Mouse (Mus musculus) neutrophil, adult 59 days (primary cell): ENCODE data around the gene Ppp1r1a. TPM values are rescaled to one million over a fixed set of nuclear protein-coding genes. Genes with fewer than 3 reads are reported as not detected.

ENCODE experiments used
- total RNA-seq, 2 experiments: library from RNA; stranded (reverse); gene quantifications; 1 replicate in 1 of 2; 2 replicates in 1 of 2; pipeline ENCODE4 v1.2.4; 2023

Gene Ppp1r1a
- not detected for total RNA-seq

GRCm38 (mm10) chr15:103537822-103538213 lies at the start of gene Ppp1r1a:
Gene Ppp1r1a, minus strand, starts transcription at chr15:103538003.

GRCm38 (mm10) chr15:103564981-103565380 lies 27.2 kb upstream of the Ppp1r1a start, which contains the start of gene Glycam1:
Gene Glycam1, minus strand, starts transcription at chr15:103565081.

GRCm38 (mm10) chr15:103502435-103503250 lies 35.2 kb downstream of the Ppp1r1a start, which contains the start of gene Pde1b:
Gene Pde1b, plus strand, starts transcription at chr15:103503034.

Other genes with a start within 250 kb of the Ppp1r1a start
- gene Gpr84, start 227.4 kb downstream of the Ppp1r1a start, total RNA-seq: 10 to 100 TPM; 13.3 to 18.7 TPM
- gene Zfp385a, start 197.9 kb downstream of the Ppp1r1a start, total RNA-seq: 10 to 100 TPM; 28.2 to 34.9 TPM
- 10 to 100 TPM; 16.2 to 27.3 TPM for gene Itga5, start 171.2 kb downstream of the Ppp1r1a start, total RNA-seq
- gene Gtsf1, start 107.5 kb downstream of the Ppp1r1a start, total RNA-seq: 1 to 10 TPM; 1.4 TPM
- not detected for gene Gtsf2, start 89.5 kb downstream of the Ppp1r1a start, total RNA-seq
- 100 to 1,000 TPM; 286 to 298 TPM for gene Nckap1l, start 84.2 kb downstream of the Ppp1r1a start, total RNA-seq
- 10 to 100 TPM; 70.0 to 73.0 TPM for gene Pde1b, start 35.0 kb downstream of the Ppp1r1a start, total RNA-seq
- gene Glycam1, start 27.1 kb upstream of the Ppp1r1a start, total RNA-seq: not detected
- gene Mucl1, start 217.5 kb upstream of the Ppp1r1a start, total RNA-seq: not detected